Comparison of ENCODE assay signal across 18 mouse cellular contexts in genomic region chr11:8433443-8433842, GRCm38 (mm10).
DNase-seq lines count a peak whose midpoint lies in the region; ATAC-seq and TF ChIP-seq lines count a peak whose summit lies in the region.
"Had no signal": no experiment of that assay in that cellular context is flagged by ENCODE, and none has a peak within 500 bp of the region (broad histone marks: within the 10 kb centered on the region; RNA-seq: fewer than 3 reads in every experiment).

No protein-coding gene starts in this region.

- no peak overlapping the region for H3K27ac ChIP-seq in limb, embryonic 14.5 days (replicated peaks; ENCODE audit: low read depth, low read length)
- H3K27ac ChIP-seq in limb, embryonic 10.5 days = no peak overlapping the region
- H3K27ac ChIP-seq in lung, postnatal 0 days (ENCODE audit: low read length) = no peak overlapping the region
- H3K27ac ChIP-seq: embryonic facial prominence, embryonic 10.5 days; embryonic facial prominence, embryonic 12.5 days; forebrain, embryonic 13.5 days; forebrain, embryonic 15.5 days had no signal

- DNase-seq in limb, embryonic 14.5 days (ENCODE audit: low spot score) = peak; percentile 3
- no peak for DNase-seq in limb, embryonic 10.5 days (ENCODE audit: low spot score)
- DNase-seq in lung, postnatal 0 days (ENCODE audit: low spot score) = peak; percentile 2
- DNase-seq in lung, adult 2 months = no peak
- no peak for DNase-seq in layer of hippocampus, adult 9-11 months
- DNase-seq: adrenal gland, adult 8-10 months; adrenal gland, postnatal 14 days; adrenal gland, postnatal 36 days; cerebellum, adult 11-12 months; cerebellum, adult 2 months; cerebellum, adult 9-10 months; cerebellum, postnatal 10 days had no signal

- H3K9me3 ChIP-seq in limb, embryonic 14.5 days (ENCODE audit: control insufficient read depth, low read length) = no peaks in the 10 kb centered on the region
- H3K9me3 ChIP-seq in limb, embryonic 10.5 days (replicated peaks) = no peaks in the 10 kb centered on the region
- no peaks in the 10 kb centered on the region for H3K9me3 ChIP-seq in lung, postnatal 0 days (ENCODE audit: low read length)
- H3K9me3 ChIP-seq: embryonic facial prominence, embryonic 10.5 days; embryonic facial prominence, embryonic 12.5 days; forebrain, embryonic 13.5 days; forebrain, embryonic 15.5 days had no signal

- 0 out of 2 replicates have a peak, but pooled peaks cover under 1% of the 10 kb centered on the region for H3K4me1 ChIP-seq in limb, embryonic 14.5 days (ENCODE audit: control insufficient read depth, insufficient read depth, low read length)
- H3K4me1 ChIP-seq in limb, embryonic 10.5 days = no peaks in the 10 kb centered on the region
- no peaks in the 10 kb centered on the region for H3K4me1 ChIP-seq in lung, postnatal 0 days (ENCODE audit: insufficient read depth, low read depth, low read length)
- H3K4me1 ChIP-seq in lung, adult 2 months (ENCODE audit: control insufficient read depth, insufficient read depth, low read length) = no peaks in the 10 kb centered on the region
- H3K4me1 ChIP-seq: embryonic facial prominence, embryonic 10.5 days; forebrain, embryonic 13.5 days had no signal

- peaks cover 11% of the 10 kb centered on the region for H3K79me2 ChIP-seq in myocyte (ENCODE audit: control insufficient read depth, insufficient read depth)

- TF ChIP-seq CTCF in lung, postnatal 0 days (IDR thresholded peaks at IDR 0.05) = no peak
- TF ChIP-seq CTCF in lung, adult 2 months (IDR thresholded peaks at IDR 0.05; ENCODE audit: insufficient read depth, low read length) = no peak

- H3K27me3 ChIP-seq in limb, embryonic 14.5 days (ENCODE audit: control insufficient read depth, insufficient read depth, low read length) = no peaks in the 10 kb centered on the region
- no peaks in the 10 kb centered on the region for H3K27me3 ChIP-seq in limb, embryonic 10.5 days (ENCODE audit: low read depth, poor library complexity, severe bottlenecking)
- no peaks in the 10 kb centered on the region for H3K27me3 ChIP-seq in lung, postnatal 0 days (replicated peaks; ENCODE audit: insufficient read depth, low read length)
- no peaks in the 10 kb centered on the region for H3K27me3 ChIP-seq in myocyte (ENCODE audit: control insufficient read depth, insufficient read depth, insufficient read length)
- H3K27me3 ChIP-seq: embryonic facial prominence, embryonic 12.5 days; forebrain, embryonic 13.5 days; forebrain, embryonic 15.5 days had no signal

- peaks cover 88% of the 10 kb centered on the region for H3K36me3 ChIP-seq in limb, embryonic 14.5 days (ENCODE audit: control insufficient read depth, insufficient read depth, low read length)
- peaks cover 95% of the 10 kb centered on the region for H3K36me3 ChIP-seq in limb, embryonic 10.5 days
- H3K36me3 ChIP-seq in lung, postnatal 0 days (ENCODE audit: insufficient read depth, low read length) = peaks cover 53% of the 10 kb centered on the region
- peaks cover 62% of the 10 kb centered on the region for H3K36me3 ChIP-seq in myocyte (ENCODE audit: control insufficient read depth, insufficient read depth)
- H3K36me3 ChIP-seq: forebrain, embryonic 15.5 days had no signal

- H3K9ac ChIP-seq in limb, embryonic 14.5 days (ENCODE audit: low read depth, low read length, severe bottlenecking) = no peak overlapping the region
- no peak overlapping the region for H3K9ac ChIP-seq in lung, postnatal 0 days (replicated peaks; ENCODE audit: low read depth)
- H3K9ac ChIP-seq: embryonic facial prominence, embryonic 12.5 days; forebrain, embryonic 13.5 days; forebrain, embryonic 15.5 days had no signal

- H3K4me2 ChIP-seq in limb, embryonic 14.5 days (replicated peaks; ENCODE audit: low read depth, low read length, severe bottlenecking) = no peak overlapping the region
- no peak overlapping the region for H3K4me2 ChIP-seq in lung, postnatal 0 days (replicated peaks; ENCODE audit: low read depth, low read length)
- H3K4me2 ChIP-seq in myocyte (ENCODE audit: low read depth) = no peak overlapping the region
- H3K4me2 ChIP-seq: embryonic facial prominence, embryonic 12.5 days; forebrain, embryonic 13.5 days; forebrain, embryonic 15.5 days had no signal

- H3K4me3 ChIP-seq in limb, embryonic 14.5 days (replicated peaks; ENCODE audit: low read length) = no peak overlapping the region
- no peak overlapping the region for H3K4me3 ChIP-seq in limb, embryonic 10.5 days
- no peak overlapping the region for H3K4me3 ChIP-seq in lung, postnatal 0 days (ENCODE audit: low read depth, low read length)
- no peak overlapping the region for H3K4me3 ChIP-seq in lung, adult 2 months (replicated peaks; ENCODE audit: extremely low read depth, low read depth, low read length)
- no peak overlapping the region for H3K4me3 ChIP-seq in myocyte
- H3K4me3 ChIP-seq: embryonic facial prominence, embryonic 10.5 days; embryonic facial prominence, embryonic 12.5 days; forebrain, embryonic 13.5 days; forebrain, embryonic 15.5 days had no signal

- no peak for TF ChIP-seq EP300 in lung, postnatal 0 days (IDR thresholded peaks at IDR 0.05)

- H3ac ChIP-seq in myocyte (ENCODE audit: control insufficient read depth, insufficient read length) = no peak overlapping the region

- WGBS in limb, embryonic 14.5 days = 89% methylated on average over 9 of the region's 9 CpGs
- WGBS in limb, embryonic 10.5 days = 93% methylated on average over 9 of the region's 9 CpGs
- WGBS in lung, postnatal 0 days = 88% methylated on average over 9 of the region's 9 CpGs
- WGBS in lung, adult 2 months = 84% methylated on average over 9 of the region's 9 CpGs

- no peak for ATAC-seq in limb, embryonic 14.5 days (ENCODE audit: low FRiP score, low read depth)
- ATAC-seq in lung, postnatal 0 days = no peak
- ATAC-seq: activated CD4-positive, CD25-positive, alpha-beta regulatory T cell, adult 4 months; forebrain, embryonic 13.5 days; forebrain, embryonic 15.5 days had no signal

- TF ChIP-seq POLR2A in limb, embryonic 14.5 days (IDR thresholded peaks at IDR 0.05; ENCODE audit: borderline replicate concordance, extremely low read depth, insufficient read depth, insufficient read length) = no peak
- no peak for TF ChIP-seq POLR2A in lung, adult 2 months (IDR thresholded peaks at IDR 0.05; ENCODE audit: borderline replicate concordance, extremely low read depth, low read depth, low read length)
- no peak for TF ChIP-seq POLR2A in myocyte (IDR thresholded peaks at IDR 0.05; ENCODE audit: insufficient read length, low read depth)

TF ChIP-seq in myocyte, 11 proteins besides CTCF, POLR2A, EP300 and RAD21:
- peak in 1 of 3 experiments; percentile 53 for TF ChIP-seq MYOG (IDR thresholded peaks at IDR 0.05; ENCODE audit: control insufficient read depth in 1 of 3, insufficient read depth in 1 of 3, insufficient read length in 2 of 3, low read depth in 2 of 3)
- no peak for TF ChIP-seq USF1 (IDR thresholded peaks at IDR 0.05; ENCODE audit: low read depth)
- peak in 2 of 3 experiments; percentile 41 to 51 for TF ChIP-seq MYOD1 (IDR thresholded peaks at IDR 0.05; ENCODE audit: control insufficient read depth in 1 of 3, insufficient read length in 2 of 3, low read depth in 2 of 3)
TF ChIP-seq in myocyte: peak in this region for 2.

Comparison
In these comparisons a context has a peak if more than half of its experiments do, and no peak if none do; other contexts are left out.
1. DNase-seq: peak in limb, embryonic 14.5 days (single experiment) and lung, postnatal 0 days (single experiment); none in limb, embryonic 10.5 days (single experiment), lung, adult 2 months (single experiment) and layer of hippocampus, adult 9-11 months (single experiment).